Mouse (Mus musculus): ENCODE results near the gene Stk11. TPM values are rescaled to one million over a fixed set of nuclear protein-coding genes. Genes with fewer than 3 reads are reported as not detected.
A peak's percentile ranks its signal among the peaks of the same experiment; 100 is the strongest.

Gene Stk11
- polyA plus RNA-seq, 1 experiment, result 104 TPM

DNA sequence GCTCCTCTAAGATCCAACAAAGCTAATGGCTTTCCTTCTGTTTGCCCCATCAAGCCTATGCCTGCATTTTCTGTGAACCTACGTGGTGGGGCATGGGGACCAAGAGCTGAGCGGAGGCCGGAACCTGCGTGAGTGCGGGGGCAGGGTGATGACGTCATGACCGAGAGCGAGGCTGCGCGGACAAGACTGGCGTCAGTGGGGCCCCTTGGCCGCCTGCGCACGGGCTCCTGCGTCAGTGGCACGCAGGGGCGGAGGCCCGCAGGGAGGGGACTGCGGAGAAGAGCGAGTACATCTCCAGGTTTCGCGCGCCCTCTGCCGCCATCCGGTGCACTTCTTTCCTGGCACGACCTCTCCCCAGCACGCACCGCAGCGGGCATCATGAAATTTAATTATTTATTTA is 25.6 kb downstream of the Stk11 start:
- Histone ChIP-seq H3K4me3 (ENCODE audit: insufficient read depth, low read length) (peak overlapping the region; percentile 50), H3K27ac (ENCODE audit: insufficient read depth, low read depth, low read length) (peak overlapping the region; percentile 23), H3K4me1 (ENCODE audit: control insufficient read depth, insufficient read depth, low read length) (peaks cover 4% of the 10 kb centered on the region)
- TF ChIP-seq CTCF (IDR thresholded peaks at IDR 0.05; ENCODE audit: low read depth, low read length) (0 out of 2 replicates have a peak, but pooled peaks have one; percentile 35), POLR2A (IDR thresholded peaks at IDR 0.05; ENCODE audit: borderline replicate concordance, low read depth, low read length) (no peak)

DNA sequence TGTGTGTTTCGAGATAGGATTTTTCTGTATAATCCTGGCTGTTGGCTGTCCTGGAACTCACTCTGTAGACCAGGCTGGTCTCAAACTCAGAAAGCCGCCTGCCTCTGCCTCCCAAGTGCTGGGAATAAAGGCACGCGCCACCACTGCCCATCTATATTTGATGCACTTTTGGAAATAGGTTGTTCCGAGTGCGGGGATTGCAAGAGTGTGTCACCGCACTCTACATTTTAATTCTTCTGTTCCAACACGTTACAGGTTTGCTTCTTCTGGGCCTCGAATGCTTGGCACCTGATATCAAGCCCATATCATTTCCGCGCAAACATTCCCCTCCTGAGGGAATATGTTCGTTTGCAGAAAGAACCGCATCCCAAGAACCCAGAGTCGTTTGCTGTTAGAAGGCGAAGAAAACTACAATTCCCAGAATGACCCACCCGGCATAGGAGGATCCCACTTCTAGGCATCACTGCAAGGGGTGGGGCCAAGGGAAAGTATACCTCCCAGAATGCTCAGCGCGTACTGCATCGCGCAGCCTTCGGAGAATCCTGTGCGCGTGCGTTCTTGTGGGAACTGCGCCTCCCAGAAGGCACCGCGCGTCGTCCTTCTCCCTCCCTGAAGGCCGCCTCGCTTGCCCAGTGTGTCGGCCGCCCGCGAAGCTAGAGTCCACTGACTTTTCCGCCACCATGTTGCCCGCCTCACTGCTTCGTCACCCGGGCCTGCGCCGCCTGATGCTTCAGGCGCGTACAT is 26.4 kb downstream of the Stk11 start:
- peaks cover 4% of the 10 kb centered on the region for H3K4me1 ChIP-seq (ENCODE audit: control insufficient read depth, insufficient read depth, low read length)
- no peak for TF ChIP-seq CTCF (IDR thresholded peaks at IDR 0.05; ENCODE audit: low read depth, low read length)
- no peak for TF ChIP-seq POLR2A (IDR thresholded peaks at IDR 0.05; ENCODE audit: borderline replicate concordance, low read depth, low read length)
- peak overlapping the region; percentile 57 for H3K27ac ChIP-seq (ENCODE audit: insufficient read depth, low read depth, low read length)
- peak overlapping the region; percentile 74 for H3K4me3 ChIP-seq (ENCODE audit: insufficient read depth, low read length)

DNA sequence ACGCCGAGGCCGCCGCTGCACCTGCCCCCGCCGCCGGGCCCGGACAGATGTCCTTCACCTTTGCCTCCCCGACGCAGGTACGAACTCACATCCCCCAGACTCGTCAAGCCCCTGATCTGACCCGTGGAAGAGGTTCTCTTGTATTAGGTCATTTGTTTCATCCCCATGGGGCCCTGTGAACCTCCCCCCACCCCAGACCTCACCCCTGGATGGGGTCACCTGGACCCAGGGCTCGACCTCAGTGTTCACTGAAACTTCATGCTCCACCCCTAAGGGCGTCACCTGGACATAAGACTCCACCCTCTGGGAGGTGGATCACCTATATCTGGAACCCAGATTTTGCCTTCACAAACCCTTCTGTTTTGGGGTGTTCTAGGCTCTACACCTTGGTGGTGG is 26.9 kb downstream of the Stk11 start:
- TF ChIP-seq CTCF (IDR thresholded peaks at IDR 0.05; ENCODE audit: low read depth, low read length), result no peak
- no peak for TF ChIP-seq POLR2A (IDR thresholded peaks at IDR 0.05; ENCODE audit: borderline replicate concordance, low read depth, low read length)
- H3K27ac ChIP-seq (ENCODE audit: insufficient read depth, low read depth, low read length), result peak overlapping the region; percentile 57
- H3K4me1 ChIP-seq (ENCODE audit: control insufficient read depth, insufficient read depth, low read length), result peaks cover 5% of the 10 kb centered on the region
- H3K4me3 ChIP-seq (ENCODE audit: insufficient read depth, low read length), result peak overlapping the region; percentile 74

DNA sequence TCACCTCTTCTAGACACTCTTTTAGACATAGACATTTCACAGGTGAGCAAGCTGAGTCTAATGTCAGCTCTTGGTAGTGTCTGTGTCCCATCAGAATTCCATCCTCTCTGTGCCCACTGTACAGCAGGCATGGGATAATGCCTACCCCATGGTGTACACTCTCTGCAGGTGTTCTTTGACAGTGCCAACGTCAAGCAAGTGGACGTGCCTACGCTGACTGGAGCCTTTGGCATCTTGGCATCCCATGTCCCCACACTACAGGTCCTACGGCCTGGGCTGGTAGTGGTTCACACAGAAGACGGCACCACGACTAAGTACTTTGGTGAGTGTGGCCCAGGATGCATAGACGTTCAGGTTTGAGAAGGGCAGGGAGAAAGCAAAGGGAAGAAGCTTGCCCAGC is 28.1 kb downstream of the Stk11 start:
- Histone ChIP-seq H3K27ac (ENCODE audit: insufficient read depth, low read depth, low read length) (no peak overlapping the region), H3K4me3 (ENCODE audit: insufficient read depth, low read length) (no peak overlapping the region), H3K4me1 (ENCODE audit: control insufficient read depth, insufficient read depth, low read length) (peaks cover 6% of the 10 kb centered on the region)
- TF ChIP-seq POLR2A (IDR thresholded peaks at IDR 0.05; ENCODE audit: borderline replicate concordance, low read depth, low read length), result no peak
- no peak for TF ChIP-seq CTCF (IDR thresholded peaks at IDR 0.05; ENCODE audit: low read depth, low read length)

DNA sequence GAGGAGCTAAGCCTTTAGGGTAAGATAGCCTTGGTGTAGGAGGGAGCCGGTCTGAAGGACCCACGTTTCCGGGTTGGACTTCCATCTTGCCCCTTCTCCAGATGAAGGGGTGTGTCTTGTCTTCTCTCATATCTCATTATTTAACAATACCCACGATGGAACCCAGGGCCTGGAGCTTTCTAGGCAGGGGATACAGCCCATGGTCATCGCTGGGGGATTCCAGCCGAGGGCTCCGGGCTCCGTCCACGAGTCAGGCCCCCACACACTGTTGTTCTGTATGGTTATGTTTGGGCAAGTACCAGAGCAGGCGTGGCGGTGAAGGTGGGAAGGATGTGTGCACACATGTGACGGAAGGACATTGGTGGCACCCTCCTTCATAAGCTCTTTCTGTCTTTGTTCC is 28.6 kb downstream of the Stk11 start:
- H3K4me1 ChIP-seq (ENCODE audit: control insufficient read depth, insufficient read depth, low read length), result peaks cover 6% of the 10 kb centered on the region

DNA sequence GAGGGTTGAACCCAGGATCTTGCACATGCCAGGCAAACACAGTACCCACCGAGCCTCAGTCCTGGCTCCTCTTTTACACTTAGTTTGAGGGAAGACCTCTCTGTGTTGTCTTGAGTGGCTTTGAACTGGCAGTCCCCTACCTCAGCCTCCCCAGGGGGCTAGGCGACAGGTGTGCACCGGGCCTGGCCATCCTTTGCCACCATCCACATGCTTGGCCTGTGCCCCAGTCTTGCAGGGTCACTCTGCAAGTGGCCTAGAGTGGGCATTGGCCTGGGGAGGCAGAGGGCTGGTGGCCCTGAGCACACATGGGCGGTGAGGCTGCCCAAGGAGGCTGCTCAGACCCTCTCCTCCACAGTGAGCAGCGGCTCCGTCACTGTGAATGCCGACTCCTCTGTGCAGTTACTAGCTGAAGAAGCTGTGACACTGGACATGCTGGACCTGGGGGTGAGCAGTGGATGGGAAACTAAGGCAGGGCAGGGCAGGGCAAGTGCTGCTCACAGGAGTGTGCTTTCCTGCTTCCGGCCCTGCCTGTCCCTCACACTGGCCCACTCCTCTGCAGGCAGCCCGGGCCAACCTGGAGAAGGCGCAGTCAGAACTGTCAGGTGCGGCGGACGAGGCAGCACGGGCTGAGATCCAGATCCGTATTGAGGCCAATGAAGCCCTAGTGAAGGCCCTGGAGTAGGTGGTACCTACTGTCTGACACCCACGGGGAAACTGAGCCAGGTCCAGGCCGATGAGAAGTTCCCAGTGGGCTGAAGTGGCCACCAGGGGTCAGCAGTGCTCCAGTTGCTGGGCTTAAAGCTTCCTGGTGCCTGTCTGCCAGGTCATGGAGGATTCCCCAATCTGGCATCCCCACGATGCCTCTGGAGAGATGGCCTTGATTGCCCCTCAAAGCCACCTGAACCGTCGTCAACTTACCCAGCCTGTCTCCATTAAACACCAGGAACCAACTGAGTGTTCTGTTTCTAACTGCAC is 29.5 kb downstream of the Stk11 start:
- H3K4me1 ChIP-seq (ENCODE audit: control insufficient read depth, insufficient read depth, low read length), result peaks cover 6% of the 10 kb centered on the region
- H3K27ac ChIP-seq (ENCODE audit: insufficient read depth, low read depth, low read length), result no peak overlapping the region
- no peak overlapping the region for H3K4me3 ChIP-seq (ENCODE audit: insufficient read depth, low read length)
- TF ChIP-seq POLR2A (IDR thresholded peaks at IDR 0.05; ENCODE audit: borderline replicate concordance, low read depth, low read length) (no peak), CTCF (IDR thresholded peaks at IDR 0.05; ENCODE audit: low read depth, low read length) (peak; percentile 91)

More for the DNA sequence above, 28.6 kb downstream of the Stk11 start:
- no peak overlapping the region for H3K4me3 ChIP-seq (ENCODE audit: insufficient read depth, low read length)
- no peak for TF ChIP-seq CTCF (IDR thresholded peaks at IDR 0.05; ENCODE audit: low read depth, low read length)
- no peak for TF ChIP-seq POLR2A (IDR thresholded peaks at IDR 0.05; ENCODE audit: borderline replicate concordance, low read depth, low read length)
- H3K27ac ChIP-seq (ENCODE audit: insufficient read depth, low read depth, low read length), result no peak overlapping the region

DNA sequence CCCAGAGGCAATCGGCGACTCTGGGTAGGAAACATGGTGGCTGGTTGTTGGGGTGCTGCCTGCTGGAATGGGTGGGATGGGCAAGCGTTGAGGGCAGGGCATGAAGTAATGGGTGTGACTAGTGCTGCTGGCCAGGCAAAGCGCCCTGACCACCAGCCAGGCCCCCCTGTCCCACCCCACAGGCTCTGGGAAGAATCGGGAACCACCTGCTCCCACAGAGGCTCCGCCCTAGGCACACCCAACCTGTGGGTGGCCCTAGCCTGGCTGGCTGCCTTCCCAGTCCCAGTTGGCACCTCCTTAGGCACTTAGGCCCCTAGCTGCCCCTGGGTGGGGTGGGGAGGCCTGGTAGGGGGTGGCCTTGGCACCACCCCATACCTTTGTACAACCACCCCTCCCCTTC is 30.3 kb downstream of the Stk11 start:
- Histone ChIP-seq H3K27ac (ENCODE audit: insufficient read depth, low read depth, low read length) (no peak overlapping the region), H3K4me3 (ENCODE audit: insufficient read depth, low read length) (no peak overlapping the region), H3K4me1 (ENCODE audit: control insufficient read depth, insufficient read depth, low read length) (peaks cover 4% of the 10 kb centered on the region)
- TF ChIP-seq CTCF (IDR thresholded peaks at IDR 0.05; ENCODE audit: low read depth, low read length) (no peak), POLR2A (IDR thresholded peaks at IDR 0.05; ENCODE audit: borderline replicate concordance, low read depth, low read length) (no peak)

DNA sequence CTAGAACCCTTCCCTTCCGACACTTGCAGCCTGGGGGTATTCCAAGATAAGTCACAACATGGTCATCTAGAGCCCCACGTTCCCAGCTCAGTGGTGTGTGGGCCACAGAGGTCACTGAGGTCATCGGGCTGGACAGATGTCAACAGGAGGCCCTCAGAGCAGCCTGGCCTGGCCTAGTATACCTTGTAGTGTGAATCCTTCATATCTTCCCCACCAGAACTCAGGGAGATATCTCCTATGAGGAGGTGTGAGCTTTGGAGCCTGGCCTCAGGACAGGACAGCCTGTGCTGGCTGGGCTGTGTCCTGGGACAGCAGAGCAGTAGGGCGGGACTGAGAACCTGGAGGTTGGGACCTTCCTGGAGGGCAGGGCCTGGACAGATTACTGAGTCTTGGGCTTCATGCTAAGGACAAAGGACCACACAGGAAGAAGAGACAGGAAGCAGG is 31.0 kb downstream of the Stk11 start:
- TF ChIP-seq CTCF (IDR thresholded peaks at IDR 0.05; ENCODE audit: low read depth, low read length), result no peak
- no peak for TF ChIP-seq POLR2A (IDR thresholded peaks at IDR 0.05; ENCODE audit: borderline replicate concordance, low read depth, low read length)
- Histone ChIP-seq H3K4me1 (ENCODE audit: control insufficient read depth, insufficient read depth, low read length) (0 out of 2 replicates have a peak, but pooled peaks cover 2% of the 10 kb centered on the region), H3K27ac (ENCODE audit: insufficient read depth, low read depth, low read length) (no peak overlapping the region), H3K4me3 (ENCODE audit: insufficient read depth, low read length) (no peak overlapping the region)

DNA sequence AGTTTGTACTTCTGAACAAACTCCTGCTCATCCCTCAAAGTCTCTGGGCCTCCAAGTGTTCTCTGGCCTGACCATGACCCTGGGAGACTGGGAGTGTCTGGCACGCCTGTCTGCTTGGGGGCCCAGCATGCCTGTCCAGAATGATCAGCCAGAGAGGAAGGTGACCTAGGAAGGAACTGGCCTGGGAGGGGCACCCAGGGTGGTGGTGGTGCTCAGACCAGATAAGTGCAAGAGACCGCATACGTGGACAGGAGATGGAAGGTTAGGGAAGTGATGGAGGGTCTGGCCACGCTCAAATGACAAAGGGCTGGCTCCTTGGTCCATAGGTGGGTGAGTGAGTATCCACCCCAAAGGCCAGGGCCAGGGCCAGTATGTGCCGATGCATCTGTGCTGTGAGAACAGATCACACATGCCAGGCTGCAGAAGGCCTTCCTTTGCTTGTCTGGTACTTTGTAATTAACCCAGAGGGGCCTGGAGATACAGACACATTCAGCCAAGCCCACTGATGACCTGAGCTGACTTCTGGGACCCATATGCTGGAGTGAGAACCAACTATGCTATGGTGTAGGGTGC is 31.6 kb downstream of the Stk11 start:
- 0 out of 2 replicates have a peak, but pooled peaks cover 2% of the 10 kb centered on the region for H3K4me1 ChIP-seq (ENCODE audit: control insufficient read depth, insufficient read depth, low read length)
- H3K27ac ChIP-seq (ENCODE audit: insufficient read depth, low read depth, low read length), result peak overlapping the region; percentile 61
- no peak for TF ChIP-seq CTCF (IDR thresholded peaks at IDR 0.05; ENCODE audit: low read depth, low read length)
- no peak for TF ChIP-seq POLR2A (IDR thresholded peaks at IDR 0.05; ENCODE audit: borderline replicate concordance, low read depth, low read length)
- no peak overlapping the region for H3K4me3 ChIP-seq (ENCODE audit: insufficient read depth, low read length)

Measured in bone marrow macrophage, adult 2 months (primary cell).